In genomic region chr8:87451737-87452136, GRCm38 (mm10) we compare ENCODE assay signal across 30 mouse cellular contexts. TPM values are rescaled to one million over a fixed set of nuclear protein-coding genes. Genes with fewer than 3 reads are reported as not detected.
DNase-seq lines count a peak whose midpoint lies in the region; ATAC-seq and TF ChIP-seq lines count a peak whose summit lies in the region.
"Had no signal": no experiment of that assay in that cellular context is flagged by ENCODE, and none has a peak within 500 bp of the region (broad histone marks: within the 10 kb centered on the region; RNA-seq: fewer than 3 reads in every experiment).

No protein-coding gene starts in this region.

- peak overlapping the region; percentile 5; the same call in 1 of the 2 replicates for H3K4me2 ChIP-seq in heart, embryonic 13.5 days
- no peak overlapping the region for H3K4me2 ChIP-seq in heart, postnatal 0 days (ENCODE audit: low read depth, low read length)
- H3K4me2 ChIP-seq: embryonic facial prominence, embryonic 13.5 days; forebrain, embryonic 12.5 days; forebrain, embryonic 15.5 days; hindbrain, embryonic 12.5 days; hindbrain, embryonic 15.5 days had no signal

- TF ChIP-seq CTCF in heart, adult 2 months (IDR thresholded peaks at IDR 0.05) = no peak
- TF ChIP-seq CTCF in heart, postnatal 0 days (IDR thresholded peaks at IDR 0.05; ENCODE audit: low read depth) = no peak

- peak in 1 of 2 experiments; percentile 46 for DNase-seq in heart, adult 2 months
- DNase-seq in heart, postnatal 36 days = no peak
- no peak for DNase-seq in heart, embryonic 10.5 days (ENCODE audit: low spot score)
- peak; percentile 65 for DNase-seq in heart, postnatal 0 days (ENCODE audit: low spot score)
- DNase-seq in right cerebral cortex, postnatal 4 days = no peak
- no peak for DNase-seq in left cerebral cortex, postnatal 25 days (ENCODE audit: low spot score in 2 of 2)
- DNase-seq: adrenal gland, adult 8-10 months; adrenal gland, postnatal 25 days; B cell, adult 2 months; cerebellum, adult 11-12 months; cerebellum, adult 8-10 months; cerebellum, postnatal 10 days; cerebellum, postnatal 36 days; embryo, embryonic 11 days; gastrocnemius, postnatal 25 days; kidney, adult 2 months had no signal

- H3K4me1 ChIP-seq in heart, adult 2 months (ENCODE audit: control insufficient read depth, insufficient read depth, low read length) = peaks cover 7% of the 10 kb centered on the region; the same call in 1 of the 2 replicates
- H3K4me1 ChIP-seq in heart, embryonic 10.5 days = peaks cover 33% of the 10 kb centered on the region
- peaks cover 25% of the 10 kb centered on the region for H3K4me1 ChIP-seq in heart, embryonic 13.5 days
- H3K4me1 ChIP-seq in heart, postnatal 0 days (ENCODE audit: control insufficient read depth, insufficient read depth) = peaks cover 19% of the 10 kb centered on the region
- H3K4me1 ChIP-seq: embryonic facial prominence, embryonic 13.5 days; forebrain, embryonic 12.5 days; forebrain, embryonic 15.5 days; hindbrain, embryonic 12.5 days; hindbrain, embryonic 15.5 days had no signal

- no peaks in the 10 kb centered on the region for H3K27me3 ChIP-seq in heart, adult 2 months (ENCODE audit: control insufficient read depth, insufficient read depth, low read length)
- H3K27me3 ChIP-seq in heart, embryonic 10.5 days (ENCODE audit: insufficient read depth, poor library complexity, severe bottlenecking) = no peaks in the 10 kb centered on the region
- H3K27me3 ChIP-seq in heart, embryonic 13.5 days (replicated peaks) = no peaks in the 10 kb centered on the region; the same call in 1 of the 2 replicates
- H3K27me3 ChIP-seq in heart, postnatal 0 days (ENCODE audit: control insufficient read depth, insufficient read depth, low read length) = no peaks in the 10 kb centered on the region
- H3K27me3 ChIP-seq: embryonic facial prominence, embryonic 13.5 days; forebrain, embryonic 12.5 days; forebrain, embryonic 15.5 days; hindbrain, embryonic 12.5 days; hindbrain, embryonic 15.5 days had no signal

- 0 out of 2 replicates have a peak, but pooled peaks have one; percentile 22 for TF ChIP-seq EP300 in heart, adult 2 months (IDR thresholded peaks at IDR 0.05; ENCODE audit: insufficient read depth, low read depth, low read length)
- TF ChIP-seq EP300 in heart, postnatal 0 days (IDR thresholded peaks at IDR 0.05; ENCODE audit: low read depth) = no peak

- H3K36me3 ChIP-seq in heart, adult 2 months (ENCODE audit: control insufficient read depth, insufficient read depth, low read length) = no peaks in the 10 kb centered on the region
- no peaks in the 10 kb centered on the region for H3K36me3 ChIP-seq in heart, embryonic 10.5 days
- no peaks in the 10 kb centered on the region for H3K36me3 ChIP-seq in heart, embryonic 13.5 days
- no peaks in the 10 kb centered on the region for H3K36me3 ChIP-seq in heart, postnatal 0 days (replicated peaks; ENCODE audit: control insufficient read depth, insufficient read depth, low read length)
- H3K36me3 ChIP-seq: embryonic facial prominence, embryonic 10.5 days; embryonic facial prominence, embryonic 13.5 days; forebrain, embryonic 12.5 days; forebrain, embryonic 15.5 days; G1E; hindbrain, embryonic 12.5 days; hindbrain, embryonic 15.5 days had no signal

- no peak for ATAC-seq in heart, embryonic 13.5 days (ENCODE audit: extremely low read depth, insufficient number of reproducible peaks, low FRiP score, low TSS enrichment)
- ATAC-seq in heart, postnatal 0 days (ENCODE audit: insufficient read depth, low read depth) = peak; percentile 74
- ATAC-seq: forebrain, embryonic 15.5 days; intestine, postnatal 0 days; Patski had no signal

- H3K9ac ChIP-seq in heart, adult 2 months (ENCODE audit: low read depth, low read length) = no peak overlapping the region
- no peak overlapping the region for H3K9ac ChIP-seq in heart, embryonic 13.5 days
- no peak overlapping the region for H3K9ac ChIP-seq in heart, postnatal 0 days (replicated peaks; ENCODE audit: low read depth, low read length)
- H3K9ac ChIP-seq: embryonic facial prominence, embryonic 13.5 days; forebrain, embryonic 12.5 days; forebrain, embryonic 15.5 days; hindbrain, embryonic 12.5 days; hindbrain, embryonic 15.5 days had no signal

- H3K27ac ChIP-seq in heart, adult 2 months = peak overlapping the region; percentile 51
- H3K27ac ChIP-seq in heart, embryonic 10.5 days = 0 out of 2 replicates have a peak overlapping the region, but pooled peaks have one; percentile 39
- H3K27ac ChIP-seq in heart, embryonic 13.5 days (replicated peaks) = no peak overlapping the region
- H3K27ac ChIP-seq in heart, postnatal 0 days (ENCODE audit: low read depth) = peak overlapping the region; percentile 48
- H3K27ac ChIP-seq: embryonic facial prominence, embryonic 10.5 days; embryonic facial prominence, embryonic 13.5 days; forebrain, embryonic 12.5 days; forebrain, embryonic 15.5 days; hindbrain, embryonic 12.5 days; hindbrain, embryonic 15.5 days had no signal

- WGBS in heart, adult 2 months = 58% methylated on average over 2 of the region's 2 CpGs
- 44% methylated on average over 2 of the region's 2 CpGs for WGBS in heart, embryonic 10.5 days
- 40% methylated on average over 2 of the region's 2 CpGs for WGBS in heart, embryonic 13.5 days
- 27% methylated on average over 2 of the region's 2 CpGs for WGBS in heart, postnatal 0 days

- no peak overlapping the region for H3K4me3 ChIP-seq in heart, adult 2 months
- no peak overlapping the region for H3K4me3 ChIP-seq in heart, embryonic 10.5 days
- H3K4me3 ChIP-seq in heart, embryonic 13.5 days = no peak overlapping the region
- H3K4me3 ChIP-seq in heart, postnatal 0 days (ENCODE audit: low read depth, low read length) = no peak overlapping the region
- H3K4me3 ChIP-seq: embryonic facial prominence, embryonic 10.5 days; embryonic facial prominence, embryonic 13.5 days; erythroblast, embryonic 14.5 days; forebrain, embryonic 12.5 days; forebrain, embryonic 15.5 days; hindbrain, embryonic 12.5 days; hindbrain, embryonic 15.5 days had no signal

- no peak for TF ChIP-seq POLR2A in heart, adult 2 months (IDR thresholded peaks at IDR 0.05; ENCODE audit: insufficient read depth, low read depth, low read length)

- no peaks in the 10 kb centered on the region for H3K9me3 ChIP-seq in heart, embryonic 10.5 days
- H3K9me3 ChIP-seq in heart, embryonic 13.5 days = no peaks in the 10 kb centered on the region
- H3K9me3 ChIP-seq in heart, postnatal 0 days (replicated peaks; ENCODE audit: control insufficient read depth, low read length) = no peaks in the 10 kb centered on the region
- H3K9me3 ChIP-seq: embryonic facial prominence, embryonic 10.5 days; embryonic facial prominence, embryonic 13.5 days; forebrain, embryonic 12.5 days; forebrain, embryonic 15.5 days; hindbrain, embryonic 12.5 days; hindbrain, embryonic 15.5 days had no signal

- intact Hi-C loops in heart, adult 2 months (cut with DNase I) = no loop called here
- intact Hi-C loops in heart, postnatal 36 days (cut with DNase I) = no loop called here
- intact Hi-C loops in left cerebral cortex, postnatal 25 days (cut with DNase I) = no loop called here

- H3K79me2 ChIP-seq in heart, adult 2 months (replicated peaks; ENCODE audit: control insufficient read depth, insufficient read depth, low read length) = no peaks in the 10 kb centered on the region

RNA-seq across cellular contexts. Expression of gene Cbln1, which starts 20.7 kb away (rescaled TPM):
- total RNA-seq in heart, adult 2 months (2021) = under 1 TPM; 0.34 to 0.98 TPM
- 0.64 and 1.1 TPM in 2 replicates for polyA plus RNA-seq in heart, adult 2 months (2012; rRNA removed)
- total RNA-seq in heart, postnatal 36 days (2021) = under 1 TPM; 0.25 to 0.49 TPM
- 0.16 and 0.85 TPM in 2 replicates for polyA plus RNA-seq in heart, embryonic 10.5 days (2016; fragmentation: Nextera tagmentation; extraction: Ambion mirVana)
- polyA plus RNA-seq in heart, embryonic 13.5 days (2015; fragmentation: Nextera tagmentation; extraction: Ambion mirVana) = 0.08 and 0.09 TPM in 2 replicates
- total RNA-seq in heart, postnatal 0 days (2014; rRNA removed; ENCODE audit: low replicate concordance) = not detected in 2 replicates
- 0.08 TPM in 1 of 2 replicates, not detected in the other for polyA plus RNA-seq in heart, postnatal 0 days (2015; fragmentation: Nextera tagmentation; extraction: Ambion mirVana)
- total RNA-seq in left cerebral cortex, postnatal 25 days (2021) = 10 to 100 TPM in 1 of 2 experiments, 1 to 10 TPM in 1; 7.6 to 14.2 TPM
- total RNA-seq: CH12.LX; G1E; gastrocnemius, adult 8-10 months; hematopoietic stem cell, adult 5-6 weeks had no signal
- polyA plus RNA-seq: erythroblast, embryonic 14.5 days; G1E had no signal
